Mouse (Mus musculus): ENCODE data around the gene Hspa1a. TPM values are rescaled to one million over a fixed set of nuclear protein-coding genes. Genes with fewer than 3 reads are reported as not detected.

Gene Hspa1a
- total and polyA plus RNA-seq, 2 experiments from 2014 or later, result 2.5 to 10.2 TPM

GRCm38 (mm10) chr17:34981690-34982180 lies 9.8 kb upstream of the Hspa1a start, which contains the start of gene Lsm2:
Gene Lsm2, plus strand, starts transcription at chr17:34981862.
- peak; percentile 94 for DNase-seq (ENCODE audit: low spot score)
- under 1% methylated on average over 56 of the region's 58 CpGs for WGBS
- H3K4me3 ChIP-seq (ENCODE audit: low read depth, low read length), result peak within 1 kb of the TSS; percentile 85
- peak within 1 kb of the TSS; percentile 93 for H3K27ac ChIP-seq (ENCODE audit: low read depth)
- no peaks in the 10 kb centered on the region for H3K27me3 ChIP-seq (ENCODE audit: control insufficient read depth, insufficient read depth, low read length)
- H3K4me2 ChIP-seq (ENCODE audit: low read depth, low read length), result peak within 1 kb of the TSS; percentile 96
- TF ChIP-seq EP300 (IDR thresholded peaks at IDR 0.05; ENCODE audit: low read depth) (peak; percentile 76; the same call in 1 of the 2 replicates), CTCF (IDR thresholded peaks at IDR 0.05; ENCODE audit: low read depth) (no peak)
- peak; percentile 94 for ATAC-seq (ENCODE audit: insufficient read depth, low read depth)
- peaks cover 19% of the 10 kb centered on the region for H3K36me3 ChIP-seq (replicated peaks; ENCODE audit: control insufficient read depth, insufficient read depth, low read length)
- no peaks in the 10 kb centered on the region for H3K9me3 ChIP-seq (replicated peaks; ENCODE audit: control insufficient read depth, low read length)
- peak within 1 kb of the TSS; percentile 73 for H3K9ac ChIP-seq (replicated peaks; ENCODE audit: low read depth, low read length)
- H3K4me1 ChIP-seq (ENCODE audit: control insufficient read depth, insufficient read depth), result peaks cover 13% of the 10 kb centered on the region

GRCm38 (mm10) chr17:34980655-34981054 lies 8.7 kb upstream of the Hspa1a start:
- H3K27me3 ChIP-seq (ENCODE audit: control insufficient read depth, insufficient read depth, low read length), result no peaks in the 10 kb centered on the region
- peak overlapping the region; percentile 73; the same call in 1 of the 2 replicates for H3K9ac ChIP-seq (replicated peaks; ENCODE audit: low read depth, low read length)
- ATAC-seq (ENCODE audit: insufficient read depth, low read depth), result no peak
- 10% methylated on average over 2 of the region's 2 CpGs for WGBS
- H3K4me3 ChIP-seq (ENCODE audit: low read depth, low read length), result peak overlapping the region; percentile 85
- H3K9me3 ChIP-seq (replicated peaks; ENCODE audit: control insufficient read depth, low read length), result no peaks in the 10 kb centered on the region
- peaks cover 13% of the 10 kb centered on the region for H3K4me1 ChIP-seq (ENCODE audit: control insufficient read depth, insufficient read depth)
- peak overlapping the region; percentile 93 for H3K27ac ChIP-seq (ENCODE audit: low read depth)
- H3K4me2 ChIP-seq (ENCODE audit: low read depth, low read length), result peak overlapping the region; percentile 96
- TF ChIP-seq EP300 (IDR thresholded peaks at IDR 0.05; ENCODE audit: low read depth) (no peak), CTCF (IDR thresholded peaks at IDR 0.05; ENCODE audit: low read depth) (peak; percentile 63)
- peak; percentile 76 for DNase-seq (ENCODE audit: low spot score)
- H3K36me3 ChIP-seq (replicated peaks; ENCODE audit: control insufficient read depth, insufficient read depth, low read length), result peaks cover 8% of the 10 kb centered on the region

GRCm38 (mm10) chr17:34979631-34980030 lies 7.7 kb upstream of the Hspa1a start:
- no peak for TF ChIP-seq CTCF (IDR thresholded peaks at IDR 0.05; ENCODE audit: low read depth)
- TF ChIP-seq EP300 (IDR thresholded peaks at IDR 0.05; ENCODE audit: low read depth), result no peak
- Histone ChIP-seq H3K9me3 (replicated peaks; ENCODE audit: control insufficient read depth, low read length) (no peaks in the 10 kb centered on the region), H3K4me2 (ENCODE audit: low read depth, low read length) (no peak overlapping the region), H3K27me3 (ENCODE audit: control insufficient read depth, insufficient read depth, low read length) (no peaks in the 10 kb centered on the region), H3K4me3 (ENCODE audit: low read depth, low read length) (no peak overlapping the region), H3K36me3 (replicated peaks; ENCODE audit: control insufficient read depth, insufficient read depth, low read length) (no peaks in the 10 kb centered on the region), H3K9ac (replicated peaks; ENCODE audit: low read depth, low read length) (no peak overlapping the region), H3K4me1 (ENCODE audit: control insufficient read depth, insufficient read depth) (peaks cover 13% of the 10 kb centered on the region), H3K27ac (ENCODE audit: low read depth) (no peak overlapping the region)
- ATAC-seq (ENCODE audit: insufficient read depth, low read depth) (no peak), DNase-seq (ENCODE audit: low spot score) (no peak)
- WGBS, result 89% methylated on average over 4 of the region's 4 CpGs

- WGBS, result 82% methylated on average over 27 of the region's 27 CpGs
- Histone ChIP-seq H3K27me3 (ENCODE audit: control insufficient read depth, insufficient read depth, low read length) (no peaks in the 10 kb centered on the region), H3K27ac (ENCODE audit: low read depth) (no peak overlapping the region), H3K36me3 (replicated peaks; ENCODE audit: control insufficient read depth, insufficient read depth, low read length) (no peaks in the 10 kb centered on the region), H3K4me3 (ENCODE audit: low read depth, low read length) (no peak overlapping the region), H3K4me1 (ENCODE audit: control insufficient read depth, insufficient read depth) (peaks cover 13% of the 10 kb centered on the region), H3K9me3 (replicated peaks; ENCODE audit: control insufficient read depth, low read length) (no peaks in the 10 kb centered on the region), H3K4me2 (ENCODE audit: low read depth, low read length) (no peak overlapping the region), H3K9ac (replicated peaks; ENCODE audit: low read depth, low read length) (no peak overlapping the region)
- ATAC-seq (ENCODE audit: insufficient read depth, low read depth), result no peak
- DNase-seq (ENCODE audit: low spot score), result no peak
- TF ChIP-seq CTCF (IDR thresholded peaks at IDR 0.05; ENCODE audit: low read depth), result no peak
- no peak for TF ChIP-seq EP300 (IDR thresholded peaks at IDR 0.05; ENCODE audit: low read depth)
Observed at GRCm38 (mm10) chr17:34978239-34978638, 6.3 kb upstream of the Hspa1a start.

GRCm38 (mm10) chr17:34977000-34977399 lies 5.0 kb upstream of the Hspa1a start:
- Histone ChIP-seq H3K4me1 (ENCODE audit: control insufficient read depth, insufficient read depth) (0 out of 2 replicates have a peak, but pooled peaks cover 12% of the 10 kb centered on the region), H3K4me2 (ENCODE audit: low read depth, low read length) (no peak overlapping the region), H3K27ac (ENCODE audit: low read depth) (no peak overlapping the region), H3K36me3 (replicated peaks; ENCODE audit: control insufficient read depth, insufficient read depth, low read length) (no peaks in the 10 kb centered on the region), H3K9ac (replicated peaks; ENCODE audit: low read depth, low read length) (no peak overlapping the region), H3K9me3 (replicated peaks; ENCODE audit: control insufficient read depth, low read length) (no peaks in the 10 kb centered on the region), H3K27me3 (ENCODE audit: control insufficient read depth, insufficient read depth, low read length) (no peaks in the 10 kb centered on the region), H3K4me3 (ENCODE audit: low read depth, low read length) (no peak overlapping the region)
- no peak for TF ChIP-seq EP300 (IDR thresholded peaks at IDR 0.05; ENCODE audit: low read depth)
- TF ChIP-seq CTCF (IDR thresholded peaks at IDR 0.05; ENCODE audit: low read depth), result no peak
- WGBS, result 91% methylated on average over 20 of the region's 20 CpGs
- no peak for DNase-seq (ENCODE audit: low spot score)
- no peak for ATAC-seq (ENCODE audit: insufficient read depth, low read depth)

All from heart, postnatal 0 days (tissue).